Mouse (Mus musculus) heart, postnatal 4 days (tissue): ENCODE data around the gene Fam216b. TPM values are rescaled to one million over a fixed set of nuclear protein-coding genes. Genes with fewer than 3 reads are reported as not detected.
A peak's percentile ranks its signal among the peaks of the same experiment; 100 is the strongest.

Experiments used
- DNase-seq: peaks from one replicate; pipeline ENCODE4 v3.0.0; 2021
- total RNA-seq, 2 experiments: library from RNA; stranded (reverse); gene quantifications; 2 replicates each; pipeline ENCODE4 v1.2.3; 2021

The Fam216b gene
- under 1 TPM; 0.27 to 0.79 TPM for total RNA-seq

- peak; percentile 49 for DNase-seq
Observed at GRCm38 (mm10) chr14:78088907-78089306, at the start of gene Fam216b. Fam216b (minus strand) TSS chr14:78089007.

GRCm38 (mm10) chr14:78132368-78133052, 43.7 kb upstream of the Fam216b start:
- no peak for DNase-seq

GRCm38 (mm10) chr14:78126670-78127069, 37.9 kb upstream of the Fam216b start:
- DNase-seq, result no peak

GRCm38 (mm10) chr14:78120286-78120685, 31.5 kb upstream of the Fam216b start:
- DNase-seq, result no peak

- no peak for DNase-seq
Observed at GRCm38 (mm10) chr14:78119449-78120200, 30.8 kb upstream of the Fam216b start.

- DNase-seq, result no peak
Observed at GRCm38 (mm10) chr14:78117671-78118070, 28.9 kb upstream of the Fam216b start.

GRCm38 (mm10) chr14:78117268-78117667, 28.5 kb upstream of the Fam216b start:
- DNase-seq, result no peak

GRCm38 (mm10) chr14:78112466-78112865, 23.7 kb upstream of the Fam216b start:
- DNase-seq, result no peak

- DNase-seq, result no peak
Observed at GRCm38 (mm10) chr14:78110871-78111270, 22.1 kb upstream of the Fam216b start.

GRCm38 (mm10) chr14:78109419-78109818, 20.6 kb upstream of the Fam216b start:
- no peak for DNase-seq

- DNase-seq, result no peak
Observed at GRCm38 (mm10) chr14:78108388-78108787, 19.6 kb upstream of the Fam216b start.

- no peak for DNase-seq
Observed at GRCm38 (mm10) chr14:78089591-78089990, 784 bp upstream of the Fam216b start.

- no peak for DNase-seq
Observed at GRCm38 (mm10) chr14:78083465-78083864, 5.3 kb downstream of the Fam216b start.

- DNase-seq, result no peak
Observed at GRCm38 (mm10) chr14:78077508-78077907, 11.3 kb downstream of the Fam216b start.

- no peak for DNase-seq
Observed at GRCm38 (mm10) chr14:78065938-78066710, 22.7 kb downstream of the Fam216b start.

GRCm38 (mm10) chr14:78062484-78062883, 26.3 kb downstream of the Fam216b start:
- DNase-seq, result no peak

- DNase-seq, result no peak
Observed at GRCm38 (mm10) chr14:78060609-78060951, 28.2 kb downstream of the Fam216b start.

- DNase-seq, result no peak
Observed at GRCm38 (mm10) chr14:78059878-78060608, 28.8 kb downstream of the Fam216b start.

- no peak for DNase-seq
Observed at GRCm38 (mm10) chr14:78057362-78057761, 31.4 kb downstream of the Fam216b start.

- no peak for DNase-seq
Observed at GRCm38 (mm10) chr14:78056371-78056770, 32.4 kb downstream of the Fam216b start.

- no peak for DNase-seq
Observed at GRCm38 (mm10) chr14:78048674-78049073, 40.1 kb downstream of the Fam216b start.

- no peak for DNase-seq
Observed at GRCm38 (mm10) chr14:78048258-78048657, 40.5 kb downstream of the Fam216b start.

- DNase-seq, result no peak
Observed at GRCm38 (mm10) chr14:78043079-78043478, 45.7 kb downstream of the Fam216b start.
